Comparison of ENCODE assay signal across 8 mouse cellular contexts in genomic region chr12:73053668-73054241, GRCm38 (mm10). TPM values are rescaled to one million over a fixed set of nuclear protein-coding genes. Genes with fewer than 3 reads are reported as not detected.
DNase-seq lines count a peak whose midpoint lies in the region; ATAC-seq and TF ChIP-seq lines count a peak whose summit lies in the region.

Gene Six1, minus strand, starts transcription at chr12:73053887.

- peak within 1 kb of the TSS; percentile 44 for H3K4me2 ChIP-seq in forebrain, embryonic 16.5 days (ENCODE audit: low read length)
- peak within 1 kb of the TSS; percentile 48 for H3K4me2 ChIP-seq in hindbrain, embryonic 11.5 days (replicated peaks; ENCODE audit: low read depth, low read length)
- H3K4me2 ChIP-seq in limb, embryonic 13.5 days (replicated peaks) = peak within 1 kb of the TSS; percentile 85
- H3K4me2 ChIP-seq in midbrain, embryonic 12.5 days (replicated peaks) = peak within 1 kb of the TSS; percentile 67

- DNase-seq in cerebellum, postnatal 36 days = peak; percentile 21 to 25
- DNase-seq in cerebellum, adult 8-10 months = no peak
- peak; percentile 64 for DNase-seq in adrenal gland, adult 8-10 months
- DNase-seq in hindbrain, embryonic 11.5 days (ENCODE audit: low spot score) = peak; percentile 79

- H3K27ac ChIP-seq in forebrain, embryonic 16.5 days (ENCODE audit: low read length) = no peak within 1 kb of the TSS
- H3K27ac ChIP-seq in hindbrain, embryonic 11.5 days (ENCODE audit: low read depth, low read length) = peak within 1 kb of the TSS; percentile 44; the same call in 1 of the 2 replicates
- peak within 1 kb of the TSS; percentile 69; the same call in 1 of the 2 replicates for H3K27ac ChIP-seq in limb, embryonic 13.5 days
- H3K27ac ChIP-seq in midbrain, embryonic 12.5 days (replicated peaks) = no peak within 1 kb of the TSS
- H3K27ac ChIP-seq in testis, adult 2 months (ENCODE audit: control insufficient read depth, insufficient read depth, low read depth, low read length) = no peak within 1 kb of the TSS

- H3K9me3 ChIP-seq in forebrain, embryonic 16.5 days (ENCODE audit: control insufficient read depth, low read length) = no peaks in the 10 kb centered on the region
- H3K9me3 ChIP-seq in hindbrain, embryonic 11.5 days (ENCODE audit: control insufficient read depth, low read length) = no peaks in the 10 kb centered on the region
- H3K9me3 ChIP-seq in limb, embryonic 13.5 days = no peaks in the 10 kb centered on the region
- H3K9me3 ChIP-seq in midbrain, embryonic 12.5 days = no peaks in the 10 kb centered on the region

- H3K4me3 ChIP-seq in forebrain, embryonic 16.5 days (replicated peaks; ENCODE audit: low read length) = peak within 1 kb of the TSS; percentile 32
- peak within 1 kb of the TSS; percentile 34 for H3K4me3 ChIP-seq in hindbrain, embryonic 11.5 days (ENCODE audit: low read depth, low read length)
- peak within 1 kb of the TSS; percentile 62 for H3K4me3 ChIP-seq in limb, embryonic 13.5 days
- H3K4me3 ChIP-seq in midbrain, embryonic 12.5 days = peak within 1 kb of the TSS; percentile 42
- peak within 1 kb of the TSS; percentile 61 for H3K4me3 ChIP-seq in testis, adult 2 months (ENCODE audit: control insufficient read depth, low read depth, low read length)

- peak; percentile 72 for ATAC-seq in forebrain, embryonic 16.5 days
- peak; percentile 82 for ATAC-seq in hindbrain, embryonic 11.5 days (ENCODE audit: low FRiP score)
- peak; percentile 89 for ATAC-seq in limb, embryonic 13.5 days (ENCODE audit: low FRiP score, low read depth)
- ATAC-seq in midbrain, embryonic 12.5 days (ENCODE audit: low FRiP score, low read depth) = peak; percentile 75

- peaks cover 76% of the 10 kb centered on the region for H3K27me3 ChIP-seq in forebrain, embryonic 16.5 days (replicated peaks; ENCODE audit: control insufficient read depth, insufficient read depth, low read length)
- peaks cover 63% of the 10 kb centered on the region for H3K27me3 ChIP-seq in hindbrain, embryonic 11.5 days (ENCODE audit: control insufficient read depth, insufficient read depth, low read length)
- H3K27me3 ChIP-seq in limb, embryonic 13.5 days = peaks cover 65% of the 10 kb centered on the region
- H3K27me3 ChIP-seq in midbrain, embryonic 12.5 days = peaks cover 94% of the 10 kb centered on the region
- H3K27me3 ChIP-seq in testis, adult 2 months (ENCODE audit: control insufficient read depth, insufficient read depth, low read length) = peaks cover 2% of the 10 kb centered on the region

- TF ChIP-seq CTCF in testis, adult 2 months (IDR thresholded peaks at IDR 0.05; ENCODE audit: control insufficient read depth, insufficient read depth, insufficient replicate concordance, low read depth, low read length) = no peak

- no peak within 1 kb of the TSS for H3K9ac ChIP-seq in forebrain, embryonic 16.5 days (replicated peaks; ENCODE audit: low read depth, low read length)
- no peak within 1 kb of the TSS; the same call in 1 of the 2 replicates for H3K9ac ChIP-seq in hindbrain, embryonic 11.5 days (ENCODE audit: low read depth, low read length)
- peak within 1 kb of the TSS; percentile 67 for H3K9ac ChIP-seq in limb, embryonic 13.5 days
- H3K9ac ChIP-seq in midbrain, embryonic 12.5 days (replicated peaks) = peak within 1 kb of the TSS; percentile 12; the same call in 1 of the 2 replicates

- TF ChIP-seq POLR2A in testis, adult 2 months (IDR thresholded peaks at IDR 0.05; ENCODE audit: control insufficient read depth, low read depth, low read length) = no peak

- H3K36me3 ChIP-seq in forebrain, embryonic 16.5 days (ENCODE audit: control insufficient read depth, insufficient read depth) = no peaks in the 10 kb centered on the region
- H3K36me3 ChIP-seq in hindbrain, embryonic 11.5 days (ENCODE audit: control insufficient read depth, insufficient read depth, low read length) = no peaks in the 10 kb centered on the region
- no peaks in the 10 kb centered on the region for H3K36me3 ChIP-seq in limb, embryonic 13.5 days
- no peaks in the 10 kb centered on the region for H3K36me3 ChIP-seq in midbrain, embryonic 12.5 days
- no peaks in the 10 kb centered on the region for H3K36me3 ChIP-seq in testis, adult 2 months (ENCODE audit: control insufficient read depth, insufficient read depth, low read length)

- peaks cover 6% of the 10 kb centered on the region for H3K4me1 ChIP-seq in forebrain, embryonic 16.5 days (replicated peaks; ENCODE audit: control insufficient read depth, insufficient read depth, low read length)
- no peaks in the 10 kb centered on the region for H3K4me1 ChIP-seq in hindbrain, embryonic 11.5 days (replicated peaks; ENCODE audit: control insufficient read depth, insufficient read depth, low read length)
- peaks cover 59% of the 10 kb centered on the region for H3K4me1 ChIP-seq in limb, embryonic 13.5 days
- H3K4me1 ChIP-seq in midbrain, embryonic 12.5 days = peaks cover 17% of the 10 kb centered on the region
- H3K4me1 ChIP-seq in testis, adult 2 months (ENCODE audit: control insufficient read depth, insufficient read depth, low read length) = peaks cover 2% of the 10 kb centered on the region

- under 1% methylated on average over 42 of the region's 42 CpGs for WGBS in forebrain, embryonic 16.5 days
- WGBS in hindbrain, embryonic 11.5 days = under 1% methylated on average over 40 of the region's 42 CpGs
- 1% methylated on average over 42 of the region's 42 CpGs for WGBS in limb, embryonic 13.5 days
- under 1% methylated on average over 42 of the region's 42 CpGs for WGBS in midbrain, embryonic 12.5 days

RNA-seq across cellular contexts. Expression of gene Six1, which starts in this region (rescaled TPM):
- 1 to 10 TPM in 3 of 4 experiments, under 1 TPM in 1; 0.94 to 2.3 (median 1.3) TPM for total RNA-seq in adrenal gland, adult 8-10 months (2022)
- 0.46 and 0.97 TPM in 2 replicates for polyA plus RNA-seq in forebrain, embryonic 16.5 days (2015; fragmentation: Nextera tagmentation; extraction: Ambion mirVana)
- polyA plus RNA-seq in hindbrain, embryonic 11.5 days (2014; fragmentation: Nextera tagmentation; extraction: Ambion mirVana) = 24.6 and 28.8 TPM in 2 replicates
- polyA plus RNA-seq in limb, embryonic 13.5 days (2015; fragmentation: Nextera tagmentation; extraction: Ambion mirVana) = 47.0 and 50.0 TPM in 2 replicates
- 7.8 and 13.6 TPM in 2 replicates for polyA plus RNA-seq in midbrain, embryonic 12.5 days (2016; fragmentation: Nextera tagmentation; extraction: Ambion mirVana)
- 0.51 and 0.58 TPM in 2 replicates for polyA plus RNA-seq in testis, adult 2 months (2012; rRNA removed)

Comparison
In these comparisons a context has a peak if more than half of its experiments do, and no peak if none do; other contexts are left out.
1. Peak in ATAC-seq, H3K4me3 ChIP-seq and H3K4me2 ChIP-seq in forebrain, embryonic 16.5 days; RNA of the gene not detected or under 1 TPM.
2. H3K27ac ChIP-seq: peak in hindbrain, embryonic 11.5 days (single experiment) and limb, embryonic 13.5 days (single experiment); none in forebrain, embryonic 16.5 days (single experiment), midbrain, embryonic 12.5 days (single experiment) and testis, adult 2 months (single experiment).
3. H3K9ac ChIP-seq: peak in limb, embryonic 13.5 days (single experiment) and midbrain, embryonic 12.5 days (single experiment); none in forebrain, embryonic 16.5 days (single experiment) and hindbrain, embryonic 11.5 days (single experiment).
4. Peak in every context shown above with its lines, with median percentiles within 50 percentile points of each other: ATAC-seq, H3K4me2 ChIP-seq and H3K4me3 ChIP-seq.